Mouse (Mus musculus) CH12F3 (cell line): Measurements from ENCODE around the gene Gm15446.
"Not testable (repeated sequence)": the region's sequence is repeated elsewhere in the genome, so short reads cannot be mapped to it uniquely, and the experiment has no call there.

Experiments used
- in situ Hi-C: fragments of 300-500 bp; cut with MboI; formaldehyde crosslinking; loops from 2 replicates; pipeline ENCODE4 v1.14.3; 2020; ENCODE audit warnings: low sequenced_read_pairs

Gene Gm15446

DNA sequence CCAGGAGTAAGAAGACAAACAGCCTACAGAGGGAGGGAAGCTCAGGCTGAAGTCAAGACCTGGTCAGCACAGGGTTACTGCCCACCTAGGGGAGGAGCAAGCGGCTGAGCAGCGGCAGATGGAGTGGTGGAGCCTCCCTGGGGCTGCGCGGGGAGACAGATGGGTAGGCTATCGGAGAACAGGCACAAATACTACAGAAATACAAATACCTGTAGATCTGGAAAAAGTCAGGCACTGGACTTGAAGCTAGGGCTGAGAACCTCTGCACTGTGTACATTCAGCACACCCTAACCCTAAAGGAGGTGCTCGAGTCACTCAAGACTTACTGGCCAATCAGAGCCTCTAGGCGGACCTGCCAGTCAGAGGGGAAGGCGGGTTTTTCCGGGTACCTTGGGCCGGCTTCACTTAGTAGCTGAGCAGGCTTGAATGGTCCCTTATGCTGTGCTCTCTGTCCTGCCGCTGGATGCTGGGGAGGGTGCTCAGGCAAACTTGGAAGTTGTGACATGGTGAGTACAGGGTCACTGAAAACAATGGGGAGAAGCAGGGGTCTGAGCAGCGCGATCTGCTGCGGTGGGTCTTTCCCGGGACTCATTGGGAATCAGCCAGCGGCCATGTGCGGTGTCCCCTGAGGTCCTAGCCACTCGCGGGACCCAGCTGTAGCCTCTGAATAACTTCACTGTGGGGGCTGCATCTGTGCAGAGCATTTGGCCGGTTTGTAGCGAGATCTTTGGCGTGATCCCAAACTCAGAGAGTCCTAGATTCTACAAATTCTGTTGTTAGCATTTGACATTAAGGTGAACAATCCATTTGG is at the start of gene Gm15446:
Gene Gm15446, plus strand, starts transcription at position 140 of the 811 bp plus-strand sequence.
- in situ Hi-C loops = not testable (repeated sequence)

DNA sequence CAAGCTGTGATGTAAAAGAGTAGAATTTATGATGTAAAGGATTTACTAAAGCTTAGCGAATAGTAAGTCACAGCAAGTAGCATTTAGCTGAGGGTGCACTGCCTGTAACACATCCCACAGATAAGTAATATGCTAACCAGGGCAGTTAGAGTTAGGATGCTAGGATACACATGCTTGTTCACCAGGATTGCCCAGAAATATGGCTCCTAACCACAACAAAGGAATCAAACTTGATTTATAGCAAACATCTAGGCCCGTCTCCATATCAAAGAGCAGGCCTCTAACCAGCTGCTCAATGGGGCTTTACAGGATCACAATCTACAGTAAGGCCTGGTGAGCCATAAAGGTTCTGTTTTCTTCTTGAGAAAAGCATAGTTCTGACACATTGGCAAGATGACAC is 929 bp downstream of the Gm15446 start:
- in situ Hi-C loops = not testable (repeated sequence)

DNA sequence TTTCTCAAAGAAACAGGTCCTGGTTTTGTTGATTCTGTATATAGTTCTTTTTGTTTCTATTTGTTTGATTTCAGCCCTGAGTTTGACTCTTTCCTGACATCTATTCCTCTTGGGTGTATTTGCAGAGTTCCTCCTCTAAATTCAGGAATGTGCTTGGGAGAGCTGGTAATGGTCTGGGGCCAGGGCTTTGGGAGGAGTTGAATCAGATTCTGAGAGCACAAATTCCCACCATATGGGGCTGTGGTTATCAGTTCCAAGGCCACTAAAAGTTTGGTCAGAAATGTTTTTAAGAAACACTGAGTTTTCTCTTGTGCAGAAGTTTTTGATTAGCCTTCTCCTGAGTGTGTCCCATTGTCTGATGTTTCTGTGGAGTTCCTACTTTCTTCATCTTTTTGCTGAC is 1.7 kb downstream of the Gm15446 start:
- in situ Hi-C loops = no loop called here

- in situ Hi-C loops = no loop called here
Observed at GRCm38 (mm10) chr5:109950281-109950680, 27.1 kb downstream of the Gm15446 start.

DNA sequence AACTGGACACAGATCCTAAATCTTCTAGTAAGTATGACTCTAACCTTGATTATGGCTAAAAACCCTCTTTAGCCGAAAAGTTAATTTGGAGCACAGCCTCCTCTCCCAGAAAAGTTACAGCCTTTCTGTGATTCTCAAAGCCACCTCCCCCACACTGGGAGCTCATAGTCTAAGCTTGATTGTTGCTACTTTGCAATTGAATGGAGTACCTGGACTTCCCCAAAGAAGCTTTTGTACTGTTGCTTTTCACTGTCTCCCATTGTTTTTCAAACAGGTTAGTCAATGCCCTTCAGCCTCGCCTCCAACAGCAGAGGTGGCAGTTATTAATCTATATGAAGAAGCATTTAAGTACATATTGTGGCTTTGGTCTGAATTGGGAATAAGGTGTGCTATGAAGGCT is 57.5 kb downstream of the Gm15446 start:
- in situ Hi-C loops = not testable (repeated sequence)
